Mouse (Mus musculus) liver, postnatal 0 days (tissue): Measurements from ENCODE around the gene Asns.

Source experiments
- CTCF ChIP-seq: sonication (generic); IDR thresholded peaks from 2 replicates; pipeline ENCODE4 v1.5.1; 2016; ENCODE audit warnings: antibody characterized with exemption, low read depth
- EP300 ChIP-seq: IDR thresholded peaks from 2 replicates; pipeline ENCODE4 v1.6.1; 2016; ENCODE audit warnings: antibody characterized with exemption, low read depth, mild to moderate bottlenecking

GRCm38 (mm10) chr6:7692884-7693585 lies at the start of gene Asns:
- TF ChIP-seq EP300 (peak; percentile 52; the same call in 1 of the 2 replicates), CTCF (peak; percentile 60)
